In the genomic region with DNA sequence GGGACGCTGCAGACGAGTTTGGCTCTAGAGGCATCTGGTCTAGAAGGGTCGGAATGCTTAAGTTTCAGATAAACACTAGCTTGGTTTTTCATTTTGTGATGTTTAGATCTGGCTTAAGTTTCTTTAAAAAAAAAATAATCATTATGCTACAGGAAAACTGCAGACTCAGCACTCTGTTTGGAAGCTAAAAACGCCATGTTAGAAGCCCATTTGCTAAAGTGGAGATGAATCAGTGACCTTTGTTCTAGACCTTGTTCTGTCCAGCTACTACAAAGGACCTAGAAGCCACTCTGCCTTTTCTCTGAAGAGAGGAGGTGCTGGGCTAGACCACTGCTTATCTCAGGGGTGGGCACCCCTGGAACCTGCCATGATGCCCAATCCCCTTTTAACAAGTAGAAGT, we compare ENCODE assay signal across 25 mouse cellular contexts. TPM values are rescaled to one million over a fixed set of nuclear protein-coding genes. Genes with fewer than 3 reads are reported as not detected.
"Had no signal": no experiment of that assay in that cellular context is flagged by ENCODE, and none has a peak within 500 bp of the region (broad histone marks: within the 10 kb centered on the region; RNA-seq: fewer than 3 reads in every experiment).

No protein-coding gene starts in this region.

- H3K4me1 ChIP-seq: midbrain, embryonic 10.5 days; midbrain, embryonic 12.5 days; neural tube, embryonic 13.5 days; neural tube, embryonic 15.5 days had no signal

- H3K9me3 ChIP-seq: midbrain, embryonic 10.5 days; midbrain, embryonic 12.5 days; neural tube, embryonic 13.5 days; neural tube, embryonic 15.5 days had no signal

- DNase-seq: lung, adult 18-20 months; lung, embryonic 14.5 days; lung, postnatal 10 days; lung, postnatal 4 days; midbrain, embryonic 14.5 days; retina, postnatal 1 day; right cerebral cortex, adult 18-20 months; right cerebral cortex, postnatal 25 days; right cerebral cortex, postnatal 4 days; spleen, adult 18-20 months; thymus, adult 18-20 months; thymus, postnatal 14 days; thymus, postnatal 36 days had no signal

- H3K27ac ChIP-seq: midbrain, embryonic 10.5 days; midbrain, embryonic 12.5 days; neural tube, embryonic 13.5 days; neural tube, embryonic 15.5 days had no signal

- H3K4me2 ChIP-seq: lung, embryonic 14.5 days; midbrain, embryonic 12.5 days; neural tube, embryonic 13.5 days; neural tube, embryonic 15.5 days had no signal

- H3K4me3 ChIP-seq: midbrain, embryonic 10.5 days; midbrain, embryonic 12.5 days; myocyte; neural tube, embryonic 13.5 days; neural tube, embryonic 15.5 days had no signal

- H3K9ac ChIP-seq: lung, embryonic 14.5 days; midbrain, embryonic 12.5 days; neural tube, embryonic 13.5 days; neural tube, embryonic 15.5 days had no signal

- H3K27me3 ChIP-seq: midbrain, embryonic 12.5 days; neural tube, embryonic 13.5 days; neural tube, embryonic 15.5 days had no signal

- ATAC-seq: midbrain, embryonic 16.5 days had no signal

- H3K36me3 ChIP-seq: midbrain, embryonic 10.5 days; midbrain, embryonic 12.5 days; neural tube, embryonic 13.5 days; neural tube, embryonic 15.5 days had no signal

RNA-seq across cellular contexts. Expression of gene Dmgdh, which starts 36.1 kb away (rescaled TPM):
- total RNA-seq: megakaryocyte, adult 5-6 weeks; megakaryocyte-erythroid progenitor cell, adult 5-6 weeks had no signal
- polyA plus RNA-seq: lung, embryonic 14.5 days; lung, embryonic 16.5 days; midbrain, embryonic 12.5 days; myocyte; neural tube, embryonic 11.5 days; neural tube, embryonic 13.5 days; stomach, embryonic 14.5 days; thymus, postnatal 0 days had no signal

RNA-seq across cellular contexts. Expression of gene Bhmt2, which starts 36.2 kb away (rescaled TPM):
- total RNA-seq: megakaryocyte, adult 5-6 weeks; megakaryocyte-erythroid progenitor cell, adult 5-6 weeks had no signal
- polyA plus RNA-seq: lung, embryonic 14.5 days; midbrain, embryonic 10.5 days; midbrain, embryonic 12.5 days; midbrain, embryonic 14.5 days; myocyte; neural tube, embryonic 11.5 days; neural tube, embryonic 15.5 days; stomach, embryonic 14.5 days; thymus, postnatal 0 days had no signal
